Mouse (Mus musculus) G1E (cell line): Measurements from ENCODE around the gene Polr2g.

ENCODE experiments used
- CTCF ChIP-seq: IDR thresholded peaks from 2 replicates; pipeline ENCODE4 v1.5.1; 2012; ENCODE audit warnings: low read depth, low read length, inconsistent platforms, mixed read lengths
- GATA1 ChIP-seq: IDR thresholded peaks from 2 replicates; pipeline ENCODE4 v1.6.1; 2012; ENCODE audit warnings: borderline replicate concordance, low read length, inconsistent platforms, mixed read lengths
- GATA2 ChIP-seq: IDR thresholded peaks from 2 replicates; pipeline ENCODE4 v1.6.1; 2012; ENCODE audit warnings: low read depth, low read length, inconsistent platforms, borderline replicate concordance
- POLR2AphosphoS5 ChIP-seq: IDR thresholded peaks from 2 replicates; pipeline ENCODE4 v1.6.1; 2012; ENCODE audit warnings: low read depth, low read length, inconsistent platforms; ENCODE audit not compliant: insufficient replicate concordance
- TAL1 ChIP-seq: conservative IDR thresholded peaks from 2 replicates; pipeline ENCODE4 v1.6.1; 2012; ENCODE audit warnings: low read depth, low read length, inconsistent platforms, mixed read lengths

DNA sequence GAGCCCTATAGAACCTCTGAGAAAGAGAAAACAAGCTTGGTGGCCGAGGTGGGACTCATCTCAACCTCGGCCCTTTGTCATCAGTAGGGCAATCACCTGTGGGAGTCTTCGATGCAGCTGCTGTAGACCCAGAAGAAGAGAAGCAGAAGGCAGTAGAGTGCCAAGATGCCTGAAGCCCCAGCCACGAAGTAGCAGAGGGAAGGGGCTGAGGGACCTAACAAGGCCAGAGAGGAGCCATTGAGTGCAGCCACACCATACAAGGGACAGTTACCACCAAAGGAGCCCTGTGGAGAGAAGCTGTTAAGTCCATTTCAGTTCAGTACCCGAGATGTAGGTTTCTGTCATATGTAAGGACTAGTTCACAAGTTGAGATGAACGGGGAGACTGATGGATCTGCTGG lies 25.0 kb downstream of the Polr2g start:
- TF ChIP-seq CTCF (no peak), POLR2AphosphoS5 (no peak), GATA1 (no peak), GATA2 (no peak), TAL1 (no peak)
